Mouse (Mus musculus) embryonic facial prominence, embryonic 10.5 days (tissue): ENCODE results near the gene Hapln4. TPM values are rescaled to one million over a fixed set of nuclear protein-coding genes. Genes with fewer than 3 reads are reported as not detected.

ENCODE experiments used
- DNase-seq: peaks from one replicate; pipeline ENCODE4 v3.0.0-alpha.2; 2017; ENCODE audit warnings: low spot score
- H3K27ac ChIP-seq: fragments of 300-500 bp; sonication (generic); replicated peaks from 2 replicates; pipeline ENCODE4 v1.5.1; 2016; ENCODE audit warnings: mild to moderate bottlenecking
- H3K27me3 ChIP-seq: fragments of 300-500 bp; sonication (generic); replicated peaks from 2 replicates; pipeline ENCODE4 v1.6.1; 2016; ENCODE audit warnings: low read depth, mild to moderate bottlenecking; ENCODE audit not compliant: poor library complexity, severe bottlenecking
- H3K36me3 ChIP-seq: fragments of 300-500 bp; sonication (generic); replicated peaks from 2 replicates; pipeline ENCODE4 v1.6.1; 2016; ENCODE audit warnings: mild to moderate bottlenecking, moderate library complexity
- H3K4me1 ChIP-seq: fragments of 300-500 bp; sonication (generic); 2 replicates; pipeline ENCODE4 v1.6.1; 2016
- H3K4me3 ChIP-seq: fragments of 300-500 bp; sonication (generic); 2 replicates; pipeline ENCODE4 v1.5.1; 2016; ENCODE audit warnings: mild to moderate bottlenecking, moderate library complexity
- H3K9me3 ChIP-seq: fragments of 300-500 bp; sonication (generic); 2 replicates; pipeline ENCODE4 v1.6.1; 2016; ENCODE audit warnings: mild to moderate bottlenecking
- WGBS: fragments of 180-500 bp; shearing (Covaris S2); methylation state at CpG from one replicate; pipeline ENCODE4 v1.1.7; 2016; 5-methylcytosine and 5-hydroxymethylcytosine counted together
- microRNA-seq: library from miRNA; unstranded; fragments of <30 nt; microRNA quantifications from one replicate; pipeline ENCODE4, GENCODE M21; 2017
- polyA plus RNA-seq: library from polyadenylated mRNA; unstranded; fragments of >200 nt; fragmentation: Nextera tagmentation; extraction: Ambion mirVana; gene quantifications from 2 replicates; pipeline ENCODE4 v1.2.1, GENCODE M21; 2016

The Hapln4 gene
- polyA plus RNA-seq, 1 experiment from 2014 or later, result 0.14 TPM

DNA sequence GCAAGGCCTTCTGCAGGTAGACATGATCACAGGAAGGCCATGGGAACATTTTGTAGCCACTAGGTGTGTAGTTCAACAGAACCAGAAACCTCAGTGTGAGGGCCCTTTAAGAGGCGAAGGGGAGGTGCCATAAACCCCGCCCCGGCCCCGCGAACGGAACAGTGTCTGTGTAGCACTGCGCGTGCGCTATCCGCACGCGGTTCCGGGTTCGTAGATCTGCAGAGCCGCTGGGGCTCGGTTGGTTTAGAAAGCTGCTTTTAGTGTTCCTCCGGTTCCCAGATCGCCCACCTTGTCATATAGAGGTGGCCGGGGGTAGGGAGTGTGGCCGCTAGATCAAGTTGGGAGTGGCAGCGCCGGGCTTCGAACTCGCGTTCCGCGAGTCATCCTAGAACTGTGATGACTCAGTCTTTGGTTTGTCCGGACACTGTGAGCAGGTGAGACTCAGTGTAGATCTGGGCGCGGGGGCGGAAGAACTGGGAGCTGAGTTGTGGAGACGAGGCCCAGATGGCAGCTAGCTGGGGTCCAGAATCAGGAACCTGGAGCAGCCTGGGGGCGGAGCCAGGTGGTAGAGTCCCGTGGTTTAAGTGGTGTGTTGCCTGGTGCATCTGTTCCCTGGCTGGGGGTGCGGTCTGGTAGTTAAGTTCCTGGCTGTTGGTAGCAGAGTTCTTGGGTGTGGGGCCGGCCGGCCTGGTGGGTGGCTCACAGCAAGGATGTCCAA lies 48.1 kb downstream of the Hapln4 start, which contains the start of gene Nr2c2ap:
Gene Nr2c2ap, plus strand, starts transcription at position 168 of the 718 bp plus-strand sequence.
- WGBS, result 1% methylated on average over 37 of the region's 37 CpGs
- Histone ChIP-seq H3K36me3 (peaks cover 42% of the 10 kb centered on the region), H3K27ac (peak within 1 kb of the TSS; percentile 82), H3K4me1 (peaks cover 17% of the 10 kb centered on the region), H3K9me3 (no peaks in the 10 kb centered on the region), H3K4me3 (peak within 1 kb of the TSS; percentile 85), H3K27me3 (no peaks in the 10 kb centered on the region)
- peak; percentile 90 for DNase-seq

DNA sequence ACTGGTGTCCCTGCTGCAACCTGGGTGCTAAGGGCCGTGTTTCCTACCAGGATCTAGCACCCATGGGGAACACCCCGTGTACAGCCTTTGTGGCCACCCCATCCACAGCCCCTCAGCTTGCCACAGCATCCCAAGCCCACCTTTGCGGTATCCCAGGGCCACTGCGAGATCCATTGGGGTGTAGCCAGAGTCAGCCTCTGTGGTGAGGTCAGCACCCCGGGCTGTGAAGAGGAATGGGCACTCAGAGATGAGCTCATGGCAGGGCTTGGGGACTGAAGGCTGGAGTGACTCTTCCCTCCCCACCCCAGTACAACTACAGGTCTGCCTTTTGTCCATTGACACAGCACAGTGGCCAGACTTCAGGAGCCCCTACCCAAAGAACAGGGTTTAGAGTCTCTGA lies 50.8 kb downstream of the Hapln4 start:
- Histone ChIP-seq H3K4me3 (no peak overlapping the region), H3K36me3 (peaks cover 53% of the 10 kb centered on the region), H3K9me3 (no peaks in the 10 kb centered on the region), H3K27ac (no peak overlapping the region), H3K27me3 (no peaks in the 10 kb centered on the region), H3K4me1 (peaks cover 26% of the 10 kb centered on the region)
- WGBS, result 89% methylated on average over 5 of the region's 5 CpGs
- DNase-seq, result no peak

DNA sequence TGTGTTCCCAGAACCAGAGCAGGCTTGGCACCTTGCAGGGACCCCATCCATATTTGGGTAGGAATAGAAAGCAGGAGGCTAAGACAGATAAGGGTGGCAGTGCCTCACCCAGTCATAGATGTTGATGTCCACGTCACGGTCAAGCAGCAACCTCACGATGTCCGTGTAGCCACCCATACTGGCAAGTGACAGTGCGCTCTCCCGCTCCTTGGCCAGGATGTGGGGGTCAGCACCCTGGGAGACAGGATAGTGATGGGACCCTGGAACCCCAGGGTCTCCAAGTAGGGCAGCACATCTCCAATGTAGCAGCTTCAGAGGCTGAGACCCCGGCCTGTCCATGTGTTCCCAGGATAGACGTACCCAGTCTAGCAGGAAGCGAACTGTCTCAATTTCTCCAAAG lies 51.7 kb downstream of the Hapln4 start:
- Histone ChIP-seq H3K36me3 (peaks cover 53% of the 10 kb centered on the region), H3K27ac (no peak overlapping the region), H3K4me3 (no peak overlapping the region), H3K4me1 (peaks cover 21% of the 10 kb centered on the region), H3K27me3 (no peaks in the 10 kb centered on the region), H3K9me3 (no peaks in the 10 kb centered on the region)
- WGBS, result 93% methylated on average over 9 of the region's 9 CpGs
- no peak for DNase-seq

DNA sequence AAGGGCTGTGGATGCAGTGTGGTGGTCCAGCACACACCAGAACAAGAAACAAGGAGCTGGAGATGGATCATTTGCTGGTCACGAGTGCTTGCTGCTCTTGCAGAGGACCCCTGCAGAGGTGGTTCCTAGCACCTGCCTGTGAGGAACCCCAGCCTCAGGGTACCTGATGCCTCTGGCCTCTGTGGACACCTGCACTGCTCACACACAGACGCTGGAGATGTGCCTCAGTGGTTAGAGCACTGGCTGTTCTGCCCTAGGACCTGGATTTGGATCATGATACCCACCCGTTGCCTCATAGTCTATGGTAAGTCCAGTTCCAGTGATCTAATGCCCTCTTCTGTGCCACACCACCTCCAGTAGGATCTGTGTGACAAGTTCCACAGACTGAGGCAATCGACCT lies 53.3 kb downstream of the Hapln4 start:
- no peak for DNase-seq
- Histone ChIP-seq H3K4me1 (peaks cover 26% of the 10 kb centered on the region), H3K27ac (no peak overlapping the region), H3K4me3 (no peak overlapping the region), H3K36me3 (peaks cover 53% of the 10 kb centered on the region), H3K9me3 (no peaks in the 10 kb centered on the region), H3K27me3 (no peaks in the 10 kb centered on the region)
- 88% methylated on average over 4 of the region's 4 CpGs for WGBS

DNA sequence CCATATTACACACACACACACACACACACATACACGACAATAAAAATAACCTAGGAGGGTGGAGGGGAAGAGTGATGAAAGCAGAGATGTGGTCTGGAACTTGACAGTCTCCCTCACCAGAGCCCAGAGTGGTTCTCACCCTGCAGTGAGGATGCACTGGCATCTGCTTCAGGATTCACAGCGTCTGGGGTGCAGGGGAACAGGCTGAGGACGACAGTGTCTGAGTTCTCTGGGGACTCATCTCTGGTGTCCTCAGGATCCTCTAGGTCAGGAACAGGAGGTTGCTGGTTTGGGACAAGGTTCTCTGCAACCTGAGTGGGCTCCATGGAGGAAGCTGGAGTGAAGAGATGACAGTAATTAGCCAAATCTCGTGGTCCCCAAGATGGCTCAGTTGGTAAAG lies 54.6 kb downstream of the Hapln4 start:
- peaks cover 58% of the 10 kb centered on the region for H3K36me3 ChIP-seq

DNA sequence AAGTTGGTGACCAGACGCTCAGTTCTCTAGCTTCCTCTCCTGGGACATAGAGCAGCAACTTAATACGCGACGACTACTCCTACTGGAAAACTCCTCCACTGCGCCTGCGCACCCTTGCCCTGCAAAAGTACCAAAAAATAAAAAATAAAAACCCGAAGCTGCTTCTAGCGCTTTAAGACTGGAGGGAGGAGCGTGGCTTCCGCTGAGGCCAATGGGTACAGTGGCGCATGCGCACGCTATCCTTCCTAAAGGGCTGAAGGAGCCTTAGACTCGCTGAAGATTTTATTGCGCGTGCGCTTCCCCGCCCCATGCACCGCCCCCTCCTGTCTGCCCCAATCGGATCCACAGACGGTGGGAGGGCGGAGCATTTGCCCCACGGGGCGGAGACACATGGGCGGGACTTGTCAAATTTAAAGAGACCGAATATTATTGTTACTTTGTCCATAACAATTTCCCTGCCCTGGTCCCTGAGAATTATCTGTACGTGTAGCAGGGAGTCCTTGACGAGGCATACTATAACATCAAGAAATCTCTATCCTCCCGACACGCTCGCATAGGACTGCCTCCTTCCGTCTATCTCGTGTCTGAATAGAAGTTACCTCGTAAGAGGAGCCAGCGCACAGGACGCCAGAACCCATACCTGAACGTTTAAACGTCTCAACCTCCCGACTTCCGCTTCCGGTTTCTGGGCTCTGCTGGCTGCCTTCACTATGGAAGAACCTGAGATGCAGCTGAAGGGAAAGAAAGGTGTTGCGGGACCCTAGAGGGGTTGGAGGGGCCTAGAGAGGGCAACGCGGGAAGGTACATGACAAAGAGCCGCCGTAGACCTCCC lies 56.0 kb downstream of the Hapln4 start, which contains the start of the genes Rfxank, Borcs8 and Mef2b:
Gene Rfxank, minus strand, starts transcription at position 129 of the 832 bp plus-strand sequence.
Gene Borcs8, plus strand, starts transcription at position 474 of the 832 bp plus-strand sequence.
Gene Mef2b, plus strand, starts transcription at position 686 of the 832 bp plus-strand sequence.
- peaks cover 21% of the 10 kb centered on the region for H3K4me1 ChIP-seq
- H3K9me3 ChIP-seq, result no peaks in the 10 kb centered on the region
- DNase-seq, result peak; percentile 99
- no peaks in the 10 kb centered on the region for H3K27me3 ChIP-seq
- H3K27ac ChIP-seq, result peak within 1 kb of the TSS; percentile 89
- H3K36me3 ChIP-seq, result peaks cover 58% of the 10 kb centered on the region
- H3K4me3 ChIP-seq, result peak within 1 kb of the TSS; percentile 89
- under 1% methylated on average over 46 of the region's 46 CpGs for WGBS

More for the DNA sequence above, 54.6 kb downstream of the Hapln4 start:
- Histone ChIP-seq H3K27ac (no peak overlapping the region), H3K4me3 (peak overlapping the region; percentile 89), H3K9me3 (no peaks in the 10 kb centered on the region), H3K4me1 (peaks cover 21% of the 10 kb centered on the region), H3K27me3 (no peaks in the 10 kb centered on the region)
- no peak for DNase-seq
- WGBS, result 81% methylated on average over 4 of the region's 4 CpGs

DNA sequence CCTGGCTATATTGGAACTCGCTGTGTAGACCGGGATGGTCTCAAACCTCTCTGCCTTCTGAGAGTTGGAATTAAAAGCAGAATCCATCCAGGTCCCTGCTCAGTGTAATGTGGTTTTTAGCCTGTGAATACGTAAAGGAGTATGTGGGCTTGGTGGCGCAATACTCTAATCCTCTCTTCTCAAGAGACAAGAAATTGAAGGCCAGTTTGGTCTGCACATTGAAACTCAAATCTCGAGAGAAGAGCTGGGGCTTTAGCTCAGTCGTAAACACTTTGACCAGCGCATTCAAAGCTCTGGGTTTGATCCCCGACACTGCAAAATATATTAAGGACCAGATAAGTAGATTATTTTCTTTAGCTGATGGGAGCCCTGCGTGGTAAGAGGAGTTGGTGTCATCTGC lies 56.7 kb downstream of the Hapln4 start:
- peaks cover 21% of the 10 kb centered on the region for H3K4me1 ChIP-seq
- no peak for DNase-seq

More for the DNA sequence above, 56.7 kb downstream of the Hapln4 start:
- Histone ChIP-seq H3K27ac (peak overlapping the region; percentile 89), H3K27me3 (no peaks in the 10 kb centered on the region), H3K9me3 (no peaks in the 10 kb centered on the region), H3K4me3 (peak overlapping the region; percentile 89), H3K36me3 (peaks cover 58% of the 10 kb centered on the region)
- 16% methylated on average over 9 of the region's 9 CpGs for WGBS

Small RNAs within 50 kb of the gene (microRNA-seq; reads per million reads assigned to microRNA genes)
- not detected for gene Mir7066

Other genes with a start within 250 kb of the Hapln4 start
- gene Cilp2, start 195.8 kb upstream of the Hapln4 start, polyA plus RNA-seq, result 0.39 and 0.54 TPM in 2 replicates
- gene Tssk6, start 181.3 kb upstream of the Hapln4 start, polyA plus RNA-seq, result 4.4 and 4.8 TPM in 2 replicates
- gene Ndufa13, start 180.9 kb upstream of the Hapln4 start, polyA plus RNA-seq, result 159 and 164 TPM in 2 replicates
- 4.2 and 4.3 TPM in 2 replicates for gene Yjefn3, start 180.7 kb upstream of the Hapln4 start, polyA plus RNA-seq
- gene Gatad2a, start 87.1 kb upstream of the Hapln4 start, polyA plus RNA-seq, result 57.3 and 59.9 TPM in 2 replicates
- gene Mau2, start 40.7 kb upstream of the Hapln4 start, polyA plus RNA-seq, result 63.9 and 67.3 TPM in 2 replicates
- 53.5 and 56.5 TPM in 2 replicates for gene Sugp1, start 40.6 kb upstream of the Hapln4 start, polyA plus RNA-seq
- gene Tm6sf2, start 10.5 kb upstream of the Hapln4 start, polyA plus RNA-seq, result 0.47 and 0.80 TPM in 2 replicates
- gene Ncan, start 37.4 kb downstream of the Hapln4 start, polyA plus RNA-seq, result 6.2 and 6.8 TPM in 2 replicates
- 32.0 and 33.4 TPM in 2 replicates for gene Nr2c2ap, start 47.9 kb downstream of the Hapln4 start, polyA plus RNA-seq
- 22.4 and 25.2 TPM in 2 replicates for gene Rfxank, start 55.7 kb downstream of the Hapln4 start, polyA plus RNA-seq
- 45.8 and 46.8 TPM in 2 replicates for gene Borcs8, start 56.0 kb downstream of the Hapln4 start, polyA plus RNA-seq
- 0.69 and 0.70 TPM in 2 replicates for gene Mef2b, start 56.3 kb downstream of the Hapln4 start, polyA plus RNA-seq
- gene Tmem161a, start 88.9 kb downstream of the Hapln4 start, polyA plus RNA-seq, result 66.1 and 72.1 TPM in 2 replicates
- gene Slc25a42, start 128.8 kb downstream of the Hapln4 start, polyA plus RNA-seq, result 2.6 and 2.9 TPM in 2 replicates
- 47.0 and 50.8 TPM in 2 replicates for gene Sugp2, start 150.8 kb downstream of the Hapln4 start, polyA plus RNA-seq
- gene Armc6, start 151.0 kb downstream of the Hapln4 start, polyA plus RNA-seq, result 30.8 and 31.9 TPM in 2 replicates
- gene Homer3, start 199.4 kb downstream of the Hapln4 start, polyA plus RNA-seq, result 121 and 130 TPM in 2 replicates
- 51.0 and 58.1 TPM in 2 replicates for gene Ddx49, start 219.0 kb downstream of the Hapln4 start, polyA plus RNA-seq
- 293 and 297 TPM in 2 replicates for gene Cope, start 219.1 kb downstream of the Hapln4 start, polyA plus RNA-seq
- gene Cers1, start 232.3 kb downstream of the Hapln4 start, polyA plus RNA-seq, result 2.3 and 4.1 TPM in 2 replicates
- 5.6 and 5.7 TPM in 2 replicates for gene Gdf1, start 246.4 kb downstream of the Hapln4 start, polyA plus RNA-seq